Mouse (Mus musculus): ENCODE measurements around the gene Nfib. TPM values are rescaled to one million over a fixed set of nuclear protein-coding genes. Genes with fewer than 3 reads are reported as not detected.

Nfib gene
- polyA plus RNA-seq, 1 experiment, result 7.7 TPM

DNA sequence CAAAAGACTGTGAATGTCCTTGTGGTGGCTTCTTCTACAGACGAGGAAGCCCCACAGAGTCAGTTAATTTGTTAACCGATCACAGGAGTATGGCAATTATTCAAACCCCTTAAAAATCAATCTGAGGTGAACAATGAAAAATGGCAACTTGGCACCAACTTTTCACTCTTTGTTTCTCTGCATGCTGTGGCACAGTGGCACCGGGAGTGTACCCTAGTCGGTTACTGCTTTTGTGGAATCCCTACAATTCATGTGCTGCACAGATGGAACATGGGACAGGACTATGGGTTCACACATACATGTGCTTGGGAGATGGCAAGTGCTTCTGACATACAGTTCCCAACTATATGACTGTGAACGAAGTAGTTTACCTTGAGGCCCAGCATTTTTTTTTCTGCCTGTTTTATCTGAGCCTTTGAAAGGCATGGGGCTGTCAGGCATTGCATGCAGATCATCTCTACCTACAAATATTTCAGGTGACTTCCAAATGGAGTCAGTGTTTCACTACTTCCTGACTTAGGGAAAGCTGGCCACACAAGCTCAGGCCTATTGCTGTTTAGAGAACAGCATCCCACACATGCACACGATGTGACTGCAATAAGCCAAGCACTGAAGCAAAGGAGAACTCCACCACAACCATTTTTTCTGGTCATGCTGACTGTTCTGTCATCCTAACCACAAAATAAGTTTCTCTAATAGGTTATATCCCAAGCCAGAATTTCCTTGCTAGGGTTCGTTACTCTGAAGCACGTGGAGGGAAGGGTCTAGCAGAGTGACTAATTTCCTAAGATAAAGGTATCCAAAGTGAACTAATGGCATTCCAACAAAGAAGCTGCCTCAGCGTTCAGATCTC is 205.6 kb downstream of the Nfib start:
- H3ac ChIP-seq (ENCODE audit: control insufficient read depth, insufficient read length), result no peak overlapping the region
- H3K79me2 ChIP-seq (ENCODE audit: control insufficient read depth, insufficient read depth), result peaks cover 93% of the 10 kb centered on the region
- no peak for TF ChIP-seq REST (IDR thresholded peaks at IDR 0.05; ENCODE audit: insufficient read depth, insufficient read length)
- no peak for TF ChIP-seq SRF (IDR thresholded peaks at IDR 0.05; ENCODE audit: control insufficient read depth, insufficient read length, low read depth)
- no peak for TF ChIP-seq TCF3 (IDR thresholded peaks at IDR 0.05; ENCODE audit: insufficient read length, low read depth)
- TF ChIP-seq USF1 (IDR thresholded peaks at IDR 0.05; ENCODE audit: low read depth), result no peak
- no peaks in the 10 kb centered on the region for H3K27me3 ChIP-seq (ENCODE audit: control insufficient read depth, insufficient read depth, insufficient read length)
- peaks cover 17% of the 10 kb centered on the region for H3K36me3 ChIP-seq (ENCODE audit: control insufficient read depth, insufficient read depth)
- H3K4me3 ChIP-seq, result no peak overlapping the region
- H3K4me2 ChIP-seq (ENCODE audit: low read depth), result peak overlapping the region; percentile 65

DNA sequence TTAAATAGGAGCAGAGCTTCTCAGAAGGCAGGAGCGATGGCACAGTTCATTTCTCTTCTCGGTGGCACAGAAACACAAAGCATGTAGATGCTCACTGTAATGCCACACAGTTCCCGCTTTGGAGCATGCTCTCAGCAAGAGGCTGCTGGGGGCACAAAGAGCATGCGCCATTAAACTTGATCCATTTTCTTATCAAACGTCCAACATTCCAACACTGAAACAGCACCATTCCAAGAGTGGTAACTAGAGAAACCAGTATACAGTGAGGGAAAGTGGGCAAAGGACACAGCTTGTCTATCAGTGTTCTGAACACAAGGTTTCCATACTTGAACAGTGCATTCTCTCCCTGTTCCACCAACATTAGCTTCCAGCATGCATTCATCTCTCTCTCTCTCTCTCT is 206.3 kb downstream of the Nfib start:
- TF ChIP-seq CEBPB (IDR thresholded peaks at IDR 0.05; ENCODE audit: insufficient read depth, poor library complexity, severe bottlenecking) (no peak), SRF (IDR thresholded peaks at IDR 0.05; ENCODE audit: control insufficient read depth, insufficient read length, low read depth) (no peak), MYOG (IDR thresholded peaks at IDR 0.05; ENCODE audit: control insufficient read depth in 1 of 3, insufficient read depth in 1 of 3, insufficient read length in 2 of 3, low read depth in 2 of 3) (no peak), USF1 (IDR thresholded peaks at IDR 0.05; ENCODE audit: low read depth) (no peak), E2F4 (IDR thresholded peaks at IDR 0.05; ENCODE audit: insufficient read depth) (no peak), MAX (IDR thresholded peaks at IDR 0.05; ENCODE audit: low read depth) (no peak), POLR2A (IDR thresholded peaks at IDR 0.05; ENCODE audit: insufficient read length, low read depth) (no peak), MYOD1 (IDR thresholded peaks at IDR 0.05; ENCODE audit: control insufficient read depth in 1 of 3, insufficient read length in 2 of 3, low read depth in 2 of 3) (no peak), POLR2AphosphoS2 (IDR thresholded peaks at IDR 0.05; ENCODE audit: insufficient read length, low read depth) (no peak), TCF3 (IDR thresholded peaks at IDR 0.05; ENCODE audit: insufficient read length, low read depth) (no peak), REST (IDR thresholded peaks at IDR 0.05; ENCODE audit: insufficient read depth, insufficient read length) (no peak), TCF12 (IDR thresholded peaks at IDR 0.05; ENCODE audit: insufficient read depth, poor library complexity, severe bottlenecking) (no peak)
- Histone ChIP-seq H3K79me2 (ENCODE audit: control insufficient read depth, insufficient read depth) (peaks cover 93% of the 10 kb centered on the region), H3K4me2 (ENCODE audit: low read depth) (no peak overlapping the region), H3K27me3 (ENCODE audit: control insufficient read depth, insufficient read depth, insufficient read length) (no peaks in the 10 kb centered on the region), H3ac (ENCODE audit: control insufficient read depth, insufficient read length) (no peak overlapping the region), H3K36me3 (ENCODE audit: control insufficient read depth, insufficient read depth) (peaks cover 17% of the 10 kb centered on the region), H3K4me3 (no peak overlapping the region)

DNA sequence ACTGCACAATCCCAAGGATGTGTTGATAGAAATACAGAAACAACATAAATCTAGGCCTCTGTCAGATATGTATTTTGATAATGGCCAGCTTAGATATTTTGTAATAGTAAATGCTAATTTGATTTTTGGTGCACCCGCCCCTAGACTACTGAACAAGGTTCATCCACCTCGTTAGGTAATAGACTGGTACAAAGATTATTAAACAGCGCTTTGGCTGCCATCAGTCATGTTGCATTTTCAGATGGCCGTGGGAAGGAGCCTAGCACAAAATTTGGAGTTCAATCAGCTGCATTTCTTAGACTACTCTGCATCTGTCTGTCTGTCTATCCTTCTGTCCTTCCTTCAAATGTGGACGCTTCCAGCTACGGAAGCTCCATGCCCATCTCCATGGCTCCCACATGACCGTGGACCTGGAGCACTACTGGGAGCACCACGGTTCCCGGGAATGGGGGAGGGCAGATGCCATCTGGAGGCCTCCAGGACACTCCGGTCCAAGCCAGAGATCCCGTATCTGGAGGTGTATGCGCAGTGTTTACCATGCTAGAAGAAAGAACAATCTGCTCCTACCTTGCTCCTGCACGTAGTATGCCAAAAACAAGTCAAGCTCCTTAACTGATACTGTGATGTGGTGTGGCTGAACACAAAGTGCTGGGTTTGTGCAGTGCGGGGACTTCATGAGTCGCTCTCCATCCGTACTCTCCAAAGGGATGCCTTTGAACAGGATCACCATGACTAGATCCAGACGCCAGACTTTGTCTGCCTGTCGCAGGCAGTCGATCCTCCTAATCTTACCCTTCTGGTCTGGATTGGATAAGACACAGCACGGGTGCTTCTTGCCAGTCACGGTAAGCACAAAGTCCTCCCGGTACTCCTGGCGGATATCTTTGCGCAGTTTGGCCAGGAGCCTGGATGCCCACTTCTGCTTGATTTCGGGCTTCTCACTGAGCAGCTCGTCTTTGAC is 207.6 kb downstream of the Nfib start:
- peaks cover 85% of the 10 kb centered on the region for H3K79me2 ChIP-seq (ENCODE audit: control insufficient read depth, insufficient read depth)
- TF ChIP-seq CEBPB (IDR thresholded peaks at IDR 0.05; ENCODE audit: insufficient read depth, poor library complexity, severe bottlenecking) (no peak), MAX (IDR thresholded peaks at IDR 0.05; ENCODE audit: low read depth) (no peak), E2F4 (IDR thresholded peaks at IDR 0.05; ENCODE audit: insufficient read depth) (no peak), MYOG (IDR thresholded peaks at IDR 0.05; ENCODE audit: control insufficient read depth in 1 of 3, insufficient read depth in 1 of 3, insufficient read length in 2 of 3, low read depth in 2 of 3) (no peak), REST (IDR thresholded peaks at IDR 0.05; ENCODE audit: insufficient read depth, insufficient read length) (no peak), POLR2A (IDR thresholded peaks at IDR 0.05; ENCODE audit: insufficient read length, low read depth) (no peak), MYOD1 (IDR thresholded peaks at IDR 0.05; ENCODE audit: control insufficient read depth in 1 of 3, insufficient read length in 2 of 3, low read depth in 2 of 3) (no peak), POLR2AphosphoS2 (IDR thresholded peaks at IDR 0.05; ENCODE audit: insufficient read length, low read depth) (no peak)
- no peak overlapping the region for H3ac ChIP-seq (ENCODE audit: control insufficient read depth, insufficient read length)
- no peak overlapping the region for H3K4me3 ChIP-seq
- H3K36me3 ChIP-seq (ENCODE audit: control insufficient read depth, insufficient read depth), result peaks cover 17% of the 10 kb centered on the region
- H3K27me3 ChIP-seq (ENCODE audit: control insufficient read depth, insufficient read depth, insufficient read length), result no peaks in the 10 kb centered on the region
- H3K4me2 ChIP-seq (ENCODE audit: low read depth), result no peak overlapping the region

DNA sequence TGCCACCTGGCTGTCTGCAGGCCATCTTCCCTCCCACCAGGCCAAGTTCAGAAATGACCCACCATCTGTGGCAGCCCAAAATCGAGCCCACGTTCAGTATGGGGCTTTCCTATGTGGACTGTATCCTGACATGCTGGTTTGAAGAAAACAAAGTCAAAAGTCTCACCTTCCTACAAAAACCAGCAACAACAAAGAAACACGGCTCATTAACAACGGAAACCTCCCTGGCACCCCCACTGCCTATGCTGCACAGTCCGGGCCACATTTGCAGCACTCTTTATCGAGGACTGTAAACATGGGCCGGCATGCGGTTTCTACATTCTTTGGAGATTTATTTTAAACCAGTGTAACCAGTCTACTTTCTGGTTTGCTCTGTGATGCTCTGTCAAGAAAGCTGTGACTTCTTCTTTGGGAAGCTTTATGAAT is 208.4 kb downstream of the Nfib start:
- Histone ChIP-seq H3K79me2 (ENCODE audit: control insufficient read depth, insufficient read depth) (peaks cover 77% of the 10 kb centered on the region), H3K36me3 (ENCODE audit: control insufficient read depth, insufficient read depth) (peaks cover 17% of the 10 kb centered on the region), H3K4me2 (ENCODE audit: low read depth) (no peak overlapping the region), H3K4me3 (no peak overlapping the region), H3ac (ENCODE audit: control insufficient read depth, insufficient read length) (no peak overlapping the region), H3K27me3 (ENCODE audit: control insufficient read depth, insufficient read depth, insufficient read length) (no peaks in the 10 kb centered on the region)
- no peak for TF ChIP-seq SRF (IDR thresholded peaks at IDR 0.05; ENCODE audit: control insufficient read depth, insufficient read length, low read depth)
- no peak for TF ChIP-seq USF1 (IDR thresholded peaks at IDR 0.05; ENCODE audit: low read depth)
- TF ChIP-seq MAX (IDR thresholded peaks at IDR 0.05; ENCODE audit: low read depth), result no peak
- TF ChIP-seq REST (IDR thresholded peaks at IDR 0.05; ENCODE audit: insufficient read depth, insufficient read length), result no peak
- no peak for TF ChIP-seq POLR2A (IDR thresholded peaks at IDR 0.05; ENCODE audit: insufficient read length, low read depth)
- TF ChIP-seq MYOD1 (IDR thresholded peaks at IDR 0.05; ENCODE audit: control insufficient read depth in 1 of 3, insufficient read length in 2 of 3, low read depth in 2 of 3), result no peak
- no peak for TF ChIP-seq CEBPB (IDR thresholded peaks at IDR 0.05; ENCODE audit: insufficient read depth, poor library complexity, severe bottlenecking)
- no peak for TF ChIP-seq POLR2AphosphoS2 (IDR thresholded peaks at IDR 0.05; ENCODE audit: insufficient read length, low read depth)
- no peak for TF ChIP-seq TCF3 (IDR thresholded peaks at IDR 0.05; ENCODE audit: insufficient read length, low read depth)

Measured in myocyte (in vitro differentiated cells).